Mouse (Mus musculus): ENCODE results near the gene Rnf8. TPM values are rescaled to one million over a fixed set of nuclear protein-coding genes. Genes with fewer than 3 reads are reported as not detected.

The Rnf8 gene
- total RNA-seq, 1 experiment from 2014 or later: 51.9 TPM

DNA sequence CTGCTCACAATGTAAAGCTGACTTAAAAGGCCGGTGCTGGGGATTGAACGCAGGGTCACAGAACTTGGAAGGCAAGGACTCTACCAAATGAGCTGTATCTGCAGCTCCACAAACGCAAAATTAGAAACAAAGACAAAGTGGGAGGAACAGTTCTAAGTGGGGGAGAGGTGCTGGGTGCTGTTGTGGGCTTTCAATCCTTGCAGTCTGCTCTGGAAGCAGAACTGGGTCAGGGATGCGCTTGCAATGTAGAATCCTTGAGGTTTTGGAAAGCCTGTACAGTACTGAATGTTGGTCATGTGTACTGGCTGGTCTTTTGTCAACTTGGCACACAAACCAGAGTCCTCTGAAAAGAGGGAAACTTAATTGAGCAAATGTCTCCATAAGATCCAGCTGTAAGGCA is 1.0 kb downstream of the Rnf8 start:
- ATAC-seq (ENCODE audit: extremely low read depth, insufficient number of reproducible peaks, low FRiP score, poor library complexity, severe bottlenecking): no peak

DNA sequence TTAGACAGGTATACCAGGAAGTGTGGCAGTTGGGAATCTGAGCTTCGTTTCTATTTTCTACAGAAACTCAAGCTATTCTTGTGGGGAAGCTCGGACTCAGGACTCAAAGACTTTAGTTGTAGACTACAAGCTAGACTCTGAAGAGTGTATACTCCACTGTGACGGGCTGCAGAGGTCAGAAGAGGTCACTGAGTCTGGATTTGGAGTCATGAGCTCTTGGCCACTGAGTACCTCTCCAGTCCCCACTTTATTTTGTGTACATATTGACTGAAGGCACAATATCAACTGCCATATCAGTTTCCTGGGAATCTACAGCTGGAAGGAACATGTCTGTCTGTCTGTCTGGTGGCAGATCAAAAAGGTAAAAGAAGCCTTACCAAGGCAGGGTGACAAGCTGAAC is 4.6 kb downstream of the Rnf8 start:
- ATAC-seq (ENCODE audit: extremely low read depth, insufficient number of reproducible peaks, low FRiP score, poor library complexity, severe bottlenecking): no peak

DNA sequence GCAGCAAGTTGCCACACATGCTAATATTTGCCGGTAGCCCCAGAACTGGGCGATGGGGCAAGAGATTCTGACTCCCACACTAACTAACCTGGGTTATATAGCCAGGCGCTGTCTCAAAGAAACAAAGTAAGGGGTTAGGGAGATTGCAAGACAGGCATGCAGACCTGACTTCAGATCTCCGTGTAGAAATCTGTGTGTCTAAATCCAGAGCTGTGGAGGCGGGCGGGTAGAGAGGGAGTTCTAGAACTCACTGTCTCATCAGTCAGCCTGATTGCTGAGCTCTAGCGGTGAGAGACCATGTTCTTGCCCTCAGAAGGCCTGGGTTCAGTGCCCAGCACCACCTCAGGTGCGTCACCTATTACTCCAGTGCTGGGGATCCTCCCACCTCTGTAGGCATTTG is 8.9 kb downstream of the Rnf8 start:
- no peak for ATAC-seq (ENCODE audit: extremely low read depth, insufficient number of reproducible peaks, low FRiP score, poor library complexity, severe bottlenecking)

DNA sequence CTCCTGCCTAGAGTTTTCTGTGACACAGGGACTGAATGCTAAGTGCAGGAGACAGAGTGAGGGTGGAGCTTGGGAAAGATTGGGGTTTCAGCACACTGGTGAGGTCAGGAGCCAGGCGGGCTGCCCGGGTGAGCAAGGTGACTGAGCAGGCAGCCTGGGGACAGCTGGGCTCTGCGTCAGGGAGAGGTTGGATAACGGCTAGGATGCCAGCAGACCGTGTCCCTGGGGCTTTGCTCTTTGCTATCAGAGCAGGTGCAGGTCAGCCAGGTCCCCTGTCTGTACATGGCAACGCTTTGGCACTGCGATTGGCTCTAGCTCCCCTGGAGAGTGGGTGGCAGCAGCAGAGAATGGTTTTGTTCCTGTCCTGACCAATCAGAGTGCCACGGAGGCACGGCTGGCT is 12.7 kb downstream of the Rnf8 start:
- no peak for ATAC-seq (ENCODE audit: extremely low read depth, insufficient number of reproducible peaks, low FRiP score, poor library complexity, severe bottlenecking)

DNA sequence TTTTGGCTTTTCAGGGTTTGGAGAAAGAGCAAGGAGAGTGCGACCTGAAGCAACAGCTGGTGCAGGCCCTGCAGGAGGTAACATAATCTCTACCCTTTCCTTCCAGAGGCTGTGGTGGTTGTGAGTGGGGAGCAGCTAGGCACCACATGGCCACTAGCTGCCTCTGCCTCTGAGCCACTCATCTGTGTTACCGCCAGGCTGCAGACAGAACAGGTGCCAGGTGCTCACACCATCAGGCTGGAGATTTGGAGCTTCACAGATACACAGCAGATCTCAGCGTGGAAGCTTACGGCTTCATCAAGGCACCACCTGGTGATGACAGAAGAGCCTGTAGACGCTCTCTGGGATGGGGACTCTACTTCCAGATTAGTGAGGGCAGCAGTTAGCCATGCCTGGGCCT is 14.4 kb downstream of the Rnf8 start:
- ATAC-seq (ENCODE audit: extremely low read depth, insufficient number of reproducible peaks, low FRiP score, poor library complexity, severe bottlenecking): no peak

DNA sequence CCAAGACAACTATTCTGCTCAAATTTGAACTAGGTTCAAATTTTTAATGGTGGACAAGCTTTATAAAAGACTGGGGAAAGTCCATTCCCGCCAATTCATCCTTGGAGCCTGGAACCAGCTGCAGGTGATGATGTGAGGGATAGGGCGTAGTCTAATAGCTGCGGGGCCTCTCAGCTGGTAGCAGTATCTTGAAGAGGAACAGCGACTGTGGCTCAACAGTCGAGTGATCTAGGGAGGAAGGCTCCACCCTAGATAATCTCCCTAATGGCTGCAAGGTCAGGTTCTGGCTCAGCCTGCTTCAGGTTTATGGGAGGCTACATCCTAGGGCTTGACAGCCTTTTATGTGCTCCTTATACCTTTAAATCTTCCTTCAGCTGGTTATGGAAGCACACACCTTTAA is 15.0 kb downstream of the Rnf8 start:
- ATAC-seq (ENCODE audit: extremely low read depth, insufficient number of reproducible peaks, low FRiP score, poor library complexity, severe bottlenecking): no peak

DNA sequence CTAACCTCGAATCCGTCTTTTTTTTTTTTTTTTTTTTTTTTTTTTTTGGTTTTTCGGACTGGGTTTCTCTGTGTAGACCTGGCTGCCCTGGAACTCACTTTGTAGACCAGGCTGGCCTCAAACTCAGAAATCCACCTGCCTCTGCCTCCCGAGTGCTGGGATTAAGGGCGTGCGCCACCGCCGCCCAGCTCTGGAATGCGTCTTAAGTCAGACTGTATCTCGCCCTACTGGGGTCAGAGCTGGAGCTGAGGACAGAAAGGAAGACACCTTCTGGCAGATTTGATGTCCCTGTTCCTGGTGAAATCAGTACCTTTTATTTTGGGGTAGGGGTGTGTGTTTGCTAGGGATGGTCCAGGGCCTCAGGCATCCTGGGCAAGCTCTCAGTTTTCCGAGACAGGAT is 17.7 kb downstream of the Rnf8 start:
- no peak for ATAC-seq (ENCODE audit: extremely low read depth, insufficient number of reproducible peaks, low FRiP score, poor library complexity, severe bottlenecking)

DNA sequence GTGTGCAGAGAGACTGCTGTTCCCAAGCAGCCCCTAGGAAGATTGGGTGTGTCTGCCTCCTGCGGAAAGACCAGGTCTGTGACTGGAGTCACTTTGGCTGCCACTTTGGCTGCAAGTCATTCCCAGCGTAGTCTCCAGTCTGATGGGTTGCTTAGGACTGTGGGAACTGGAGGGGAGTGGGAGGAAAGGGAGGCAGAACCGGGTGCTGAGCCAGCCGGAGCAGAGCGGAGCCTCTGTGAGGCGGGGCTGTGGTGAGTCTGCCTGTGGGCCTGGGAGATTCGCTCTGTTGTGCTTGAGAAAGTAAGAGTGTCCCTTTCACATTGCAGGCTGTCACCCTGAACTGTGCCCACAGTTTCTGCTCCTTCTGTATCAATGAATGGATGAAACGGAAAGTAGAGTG is 20.9 kb downstream of the Rnf8 start:
- no peak for ATAC-seq (ENCODE audit: extremely low read depth, insufficient number of reproducible peaks, low FRiP score, poor library complexity, severe bottlenecking)

DNA sequence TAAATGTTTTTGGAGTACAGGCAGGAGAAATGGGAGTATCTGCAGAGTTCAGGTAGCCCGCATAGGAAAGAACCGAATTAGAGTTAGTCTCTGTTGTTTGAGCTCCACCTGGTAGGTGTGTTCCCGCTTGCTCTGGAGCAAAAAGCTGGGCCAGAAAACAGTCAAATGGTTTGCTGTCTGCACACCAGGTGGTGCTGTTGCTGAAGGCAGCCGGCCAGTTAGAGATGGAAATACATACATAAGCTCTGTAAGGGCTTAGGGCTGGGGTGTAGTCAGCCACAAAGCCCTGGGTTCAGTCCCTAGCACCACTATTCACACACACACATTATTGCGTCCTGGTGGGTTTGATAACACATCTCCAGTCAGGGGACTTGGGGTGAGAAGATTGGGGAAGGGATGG is 21.5 kb downstream of the Rnf8 start:
- ATAC-seq (ENCODE audit: extremely low read depth, insufficient number of reproducible peaks, low FRiP score, poor library complexity, severe bottlenecking): no peak

DNA sequence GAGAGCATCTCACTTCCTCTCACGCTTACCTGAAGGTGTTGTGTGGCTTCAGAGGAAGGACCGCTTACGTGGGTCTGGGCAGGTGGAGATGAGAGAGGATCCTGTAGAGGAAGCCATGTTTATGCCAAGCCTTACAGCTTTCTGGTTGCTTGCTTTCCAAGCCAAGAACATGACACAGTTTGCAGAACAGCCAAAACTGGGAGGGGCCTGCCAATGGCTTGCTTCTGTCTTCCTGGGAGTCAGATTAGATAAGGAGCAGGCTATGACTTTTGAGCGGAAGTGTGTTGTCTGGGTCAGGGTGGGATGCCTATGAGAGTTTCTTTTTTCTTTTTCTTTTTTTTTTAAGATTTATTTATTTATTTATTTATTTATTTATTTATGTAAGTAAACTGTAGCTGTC is 22.8 kb downstream of the Rnf8 start:
- ATAC-seq (ENCODE audit: extremely low read depth, insufficient number of reproducible peaks, low FRiP score, poor library complexity, severe bottlenecking): no peak

DNA sequence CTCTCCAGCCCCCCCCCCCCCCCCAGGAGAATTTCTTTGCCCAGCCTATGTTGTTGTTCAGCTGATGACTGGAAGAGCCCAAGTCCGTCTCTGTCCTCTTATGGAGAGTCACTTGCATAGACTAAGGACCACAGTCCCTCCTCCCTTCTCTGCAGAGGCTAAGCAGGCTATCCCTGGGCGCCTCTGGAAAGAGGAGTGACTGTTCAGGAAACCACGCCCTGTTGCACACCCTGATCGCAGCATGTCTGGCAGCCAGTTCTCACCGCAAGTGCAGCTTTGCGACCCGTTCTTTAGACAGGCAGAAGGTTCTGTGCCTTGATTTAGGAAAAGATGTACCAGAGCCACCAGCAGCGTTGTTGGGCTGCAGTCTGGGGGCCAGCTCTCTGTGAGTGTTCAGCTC is 23.3 kb downstream of the Rnf8 start:
- no peak for ATAC-seq (ENCODE audit: extremely low read depth, insufficient number of reproducible peaks, low FRiP score, poor library complexity, severe bottlenecking)

DNA sequence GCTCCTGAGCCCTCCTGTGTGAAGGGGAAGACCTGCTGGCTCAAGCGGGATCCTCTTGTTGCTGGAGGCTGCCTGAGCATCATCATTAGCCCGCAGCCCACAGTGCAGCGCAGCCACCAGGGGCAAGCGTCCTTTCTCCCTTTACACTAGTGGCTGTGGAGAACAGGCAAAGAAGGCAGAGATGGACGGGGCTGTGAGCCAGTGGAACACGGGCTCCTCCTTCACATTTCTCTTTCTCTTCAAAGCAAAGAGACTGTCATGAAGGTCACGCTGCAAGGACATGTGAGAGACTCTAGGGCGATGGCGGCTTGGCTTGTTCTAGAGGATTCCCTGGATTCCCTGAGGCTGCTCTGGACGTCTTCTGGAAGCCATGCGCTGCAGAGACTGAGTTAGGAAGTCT is 26.4 kb downstream of the Rnf8 start:
- no peak for ATAC-seq (ENCODE audit: extremely low read depth, insufficient number of reproducible peaks, low FRiP score, poor library complexity, severe bottlenecking)

DNA sequence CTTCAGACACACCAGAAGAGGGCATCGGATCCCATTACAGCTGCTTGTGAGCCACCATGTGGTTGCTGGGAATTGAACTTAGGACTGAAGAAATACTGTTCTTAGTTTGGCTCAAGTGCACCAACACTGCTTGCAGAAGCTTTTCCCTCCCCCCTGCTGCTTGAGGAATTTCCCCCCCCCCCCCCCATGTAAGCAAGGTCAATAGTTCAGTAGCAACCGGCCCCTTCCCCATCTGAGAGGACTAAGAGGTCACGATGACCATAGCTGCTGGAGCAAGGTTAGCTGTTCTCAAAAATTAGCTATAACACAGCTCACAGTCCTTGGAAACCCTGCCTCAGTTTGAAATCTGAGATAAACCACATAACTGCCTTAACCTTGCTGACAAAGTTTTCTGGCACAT is 27.6 kb downstream of the Rnf8 start:
- no peak for ATAC-seq (ENCODE audit: extremely low read depth, insufficient number of reproducible peaks, low FRiP score, poor library complexity, severe bottlenecking)

DNA sequence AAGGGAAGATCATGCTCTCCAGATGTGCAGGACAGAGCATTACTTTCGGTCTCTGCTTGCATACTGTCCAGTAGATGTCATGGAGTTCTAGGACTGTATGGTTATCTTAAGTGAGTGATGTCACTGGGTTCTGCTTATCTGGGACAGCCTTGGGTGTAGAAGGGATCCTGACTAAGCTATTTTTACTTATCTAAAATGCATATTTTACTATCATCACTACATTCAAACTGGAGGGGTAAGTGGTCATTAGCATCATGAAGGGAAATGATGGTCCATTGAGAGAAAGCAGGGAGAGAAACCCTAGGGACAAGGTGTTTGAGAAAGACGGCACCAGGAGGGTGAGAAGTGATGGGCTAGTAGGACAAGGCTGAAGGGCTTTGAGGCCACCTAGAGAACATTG is 43.7 kb downstream of the Rnf8 start:
- ATAC-seq (ENCODE audit: extremely low read depth, insufficient number of reproducible peaks, low FRiP score, poor library complexity, severe bottlenecking): no peak

DNA sequence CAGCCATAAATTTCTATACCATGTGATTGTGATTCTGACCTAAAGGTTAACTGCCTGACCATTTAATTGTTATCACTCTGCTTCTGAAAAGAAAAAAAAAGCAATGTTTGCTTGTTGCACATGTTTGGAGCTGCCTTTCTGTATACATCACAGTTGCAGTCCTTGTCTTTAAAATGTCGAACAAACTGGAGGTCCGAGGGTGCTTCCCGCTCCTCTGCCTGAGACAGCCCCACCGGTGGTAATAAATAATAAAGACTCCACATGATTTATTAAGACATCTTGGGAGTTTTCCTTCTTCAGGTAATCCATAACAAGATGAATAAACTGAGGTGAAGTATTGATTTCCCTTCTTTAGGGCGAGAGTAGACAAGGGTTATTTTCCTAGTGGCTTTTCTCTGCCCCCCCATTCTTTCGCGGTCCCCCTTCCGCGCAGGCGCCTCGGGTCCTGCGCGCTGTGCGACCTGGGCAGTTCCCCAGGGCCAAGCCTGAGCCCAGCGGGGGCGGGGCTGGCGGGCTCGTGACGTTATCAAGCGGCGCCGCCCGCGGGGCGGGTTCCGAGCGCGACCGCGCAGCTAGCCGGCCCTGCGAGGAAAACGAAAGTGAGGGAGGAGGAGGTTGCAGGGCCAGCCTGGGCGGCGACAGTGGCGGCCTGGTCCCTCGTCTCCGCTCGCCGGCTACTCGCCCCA is 45.6 kb downstream of the Rnf8 start, which contains the start of gene Cmtr1:
Gene Cmtr1, plus strand, starts transcription at position 520 of the 686 bp plus-strand sequence.
- ATAC-seq (ENCODE audit: extremely low read depth, insufficient number of reproducible peaks, low FRiP score, poor library complexity, severe bottlenecking): peak; percentile 93

DNA sequence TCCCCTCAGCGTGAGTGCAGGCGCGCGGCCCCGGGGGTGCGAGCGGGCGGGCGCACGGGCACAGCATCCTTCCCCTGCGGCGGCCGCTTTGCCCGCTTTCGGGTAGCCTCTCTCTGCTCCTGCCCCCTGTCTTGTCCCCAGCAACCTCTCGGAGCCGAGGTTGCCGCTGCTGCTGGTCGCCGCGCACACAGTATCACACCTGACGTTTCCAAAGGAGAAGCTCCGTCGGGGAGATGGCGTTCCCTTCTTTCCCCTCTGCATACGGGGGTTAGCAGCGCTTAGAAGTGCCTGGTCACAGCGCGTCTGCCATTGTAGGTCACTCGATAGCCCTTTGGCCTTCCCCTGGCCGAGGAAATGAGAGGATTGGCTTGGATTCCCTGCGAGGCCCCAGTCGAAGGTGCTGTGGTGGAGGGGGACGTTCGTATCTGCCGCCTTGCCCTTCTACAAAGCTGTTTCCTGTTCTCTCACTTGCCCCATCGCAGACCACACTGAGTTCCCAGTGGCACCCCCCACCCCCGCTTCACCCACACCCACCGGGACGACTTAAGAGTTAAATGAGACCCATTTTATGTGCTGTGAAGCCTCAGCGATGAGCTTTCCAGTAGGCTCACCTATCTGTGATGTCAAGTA is 46.3 kb downstream of the Rnf8 start:
- no peak for ATAC-seq (ENCODE audit: extremely low read depth, insufficient number of reproducible peaks, low FRiP score, poor library complexity, severe bottlenecking)

DNA sequence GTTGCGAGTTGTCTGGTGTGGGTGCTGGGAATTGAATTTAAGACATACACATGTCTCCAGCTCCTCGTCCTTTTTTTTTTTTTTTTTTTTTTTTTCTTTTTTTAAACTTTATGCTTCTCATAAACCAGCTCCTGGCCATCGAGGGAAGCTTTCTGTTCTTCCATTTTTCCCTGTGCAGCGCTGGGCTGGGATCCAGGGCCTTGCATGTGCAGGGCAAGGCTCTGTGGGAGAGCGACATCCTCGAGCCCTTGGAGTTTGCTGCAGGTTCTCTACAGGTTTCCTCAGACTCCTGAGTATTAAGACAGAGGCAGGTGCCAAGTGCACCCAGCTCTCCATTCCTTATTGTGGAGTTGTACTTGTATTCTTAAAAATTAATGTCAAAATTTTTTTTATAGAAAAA is 47.6 kb downstream of the Rnf8 start:
- no peak for ATAC-seq (ENCODE audit: extremely low read depth, insufficient number of reproducible peaks, low FRiP score, poor library complexity, severe bottlenecking)

DNA sequence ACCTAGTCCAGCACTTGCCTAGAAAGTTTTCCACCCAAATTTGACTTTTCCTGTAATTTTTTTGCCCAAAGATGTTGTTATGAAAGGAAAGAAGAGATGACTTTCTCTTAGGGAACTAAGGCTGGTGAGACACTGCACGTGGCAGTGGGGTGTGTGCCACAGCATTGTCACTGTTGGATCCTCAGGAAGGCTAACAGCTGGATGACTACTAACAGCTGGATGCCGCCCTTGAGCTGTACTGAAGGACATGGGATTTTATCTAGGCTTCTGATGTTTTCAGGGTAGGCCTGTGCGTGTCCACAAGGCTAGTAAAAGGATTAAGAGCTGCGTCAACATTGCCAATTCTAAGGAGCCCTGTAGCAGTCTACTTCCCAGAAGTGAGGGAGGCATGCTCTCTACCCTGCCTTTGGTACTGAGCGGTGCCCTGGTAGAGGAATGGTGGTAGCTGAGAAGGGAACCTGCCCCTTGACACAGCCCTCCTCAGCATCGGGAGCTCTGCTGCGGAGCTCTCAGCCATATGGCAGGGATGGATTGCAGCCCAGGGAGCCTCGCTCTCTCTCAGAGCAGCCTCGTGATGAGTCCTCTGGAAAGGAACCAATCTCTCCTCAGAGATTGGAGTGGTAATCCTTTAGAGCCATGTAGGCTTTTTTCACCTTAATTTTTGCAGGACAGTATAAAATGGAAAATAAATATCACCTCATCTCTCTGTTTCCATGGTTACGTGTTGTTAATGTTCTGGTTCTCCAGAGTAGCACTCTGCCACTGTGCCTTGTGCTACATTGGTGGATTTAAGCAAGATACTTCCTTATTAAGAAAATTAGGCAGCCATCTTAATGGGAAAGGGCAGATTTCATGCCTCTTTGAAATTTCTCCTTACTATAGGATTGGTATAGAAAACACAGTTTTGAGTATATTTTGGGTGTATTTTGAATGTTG is 53.7 kb downstream of the Rnf8 start:
- ATAC-seq (ENCODE audit: extremely low read depth, insufficient number of reproducible peaks, low FRiP score, poor library complexity, severe bottlenecking): no peak

DNA sequence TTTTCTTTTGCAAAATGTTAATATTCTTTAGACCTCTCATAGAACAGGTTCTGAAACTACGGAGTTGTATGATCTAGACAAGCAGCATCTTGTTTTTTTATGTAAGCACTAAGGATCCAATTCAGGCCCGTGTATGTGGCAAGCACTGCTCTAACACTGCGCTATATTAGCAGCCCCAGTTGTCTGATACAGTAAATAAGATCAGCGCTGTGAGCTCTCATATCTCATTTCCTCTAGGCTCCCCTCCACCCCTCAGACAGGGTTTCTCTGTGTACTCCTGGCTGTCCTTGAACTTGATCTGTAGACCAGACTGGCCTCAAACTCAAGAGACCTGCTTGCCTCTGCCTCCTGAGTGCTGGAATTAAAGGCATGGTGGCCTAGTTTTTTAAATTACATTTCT is 54.4 kb downstream of the Rnf8 start:
- ATAC-seq (ENCODE audit: extremely low read depth, insufficient number of reproducible peaks, low FRiP score, poor library complexity, severe bottlenecking): no peak

DNA sequence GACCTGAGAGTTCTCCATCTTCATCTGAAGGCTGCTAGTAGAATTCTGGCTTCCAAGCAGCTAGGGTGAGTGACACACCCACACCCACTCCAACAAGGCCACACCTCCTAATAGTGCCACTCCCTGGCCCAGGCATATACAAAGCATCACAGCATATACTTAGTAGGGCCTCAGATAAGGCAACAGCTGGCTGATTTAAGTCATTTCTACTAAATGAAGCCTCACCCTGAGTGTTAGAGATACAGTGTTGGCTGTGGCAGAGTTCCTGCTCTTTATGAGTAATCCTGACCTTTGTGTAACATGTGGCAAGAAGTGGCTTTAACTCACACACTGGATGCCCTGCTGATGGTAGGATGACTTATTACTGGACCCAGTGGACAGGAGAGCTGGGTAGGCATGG is 55.3 kb downstream of the Rnf8 start:
- ATAC-seq (ENCODE audit: extremely low read depth, insufficient number of reproducible peaks, low FRiP score, poor library complexity, severe bottlenecking): no peak

Data from neutrophil, adult 5-6 weeks (primary cell).